Mouse (Mus musculus) cerebellum, adult 8-10 months (tissue): ENCODE measurements around the gene Mal.

ENCODE experiments used
- DNase-seq: peaks from one replicate; pipeline ENCODE4 v3.0.0; 2022

Mal gene

GRCm38 (mm10) chr2:127656086-127656720 lies at the start of gene Mal:
Gene Mal, minus strand, starts transcription at chr2:127656695.
- peak; percentile 18 for DNase-seq

GRCm38 (mm10) chr2:127705267-127705666 lies 48.8 kb upstream of the Mal start:
- no peak for DNase-seq

- no peak for DNase-seq
Measured at GRCm38 (mm10) chr2:127689239-127689638, 32.7 kb upstream of the Mal start.

GRCm38 (mm10) chr2:127683687-127684331 lies 27.3 kb upstream of the Mal start:
- DNase-seq: peak; percentile 36

- peak; percentile 32 for DNase-seq
Measured at GRCm38 (mm10) chr2:127667843-127668506, 11.5 kb upstream of the Mal start.

- no peak for DNase-seq
Measured at GRCm38 (mm10) chr2:127667015-127667414, 10.5 kb upstream of the Mal start.

GRCm38 (mm10) chr2:127662708-127663107 lies 6.2 kb upstream of the Mal start:
- no peak for DNase-seq

- no peak for DNase-seq
Measured at GRCm38 (mm10) chr2:127655419-127655818, 1.1 kb downstream of the Mal start.

- DNase-seq: no peak
Measured at GRCm38 (mm10) chr2:127654786-127655185, 1.7 kb downstream of the Mal start.

- DNase-seq: no peak
Measured at GRCm38 (mm10) chr2:127652805-127653204, 3.7 kb downstream of the Mal start.

- DNase-seq: no peak
Measured at GRCm38 (mm10) chr2:127652335-127652734, 4.2 kb downstream of the Mal start.

- no peak for DNase-seq
Measured at GRCm38 (mm10) chr2:127651601-127652000, 4.9 kb downstream of the Mal start.

- DNase-seq: no peak
Measured at GRCm38 (mm10) chr2:127649921-127650320, 6.6 kb downstream of the Mal start.

GRCm38 (mm10) chr2:127648145-127648544 lies 8.3 kb downstream of the Mal start:
- DNase-seq: no peak

GRCm38 (mm10) chr2:127646875-127647274 lies 9.6 kb downstream of the Mal start:
- DNase-seq: no peak

- no peak for DNase-seq
Measured at GRCm38 (mm10) chr2:127643728-127644704, 12.5 kb downstream of the Mal start.

GRCm38 (mm10) chr2:127638973-127639372 lies 17.5 kb downstream of the Mal start:
- DNase-seq: no peak

- no peak for DNase-seq
Measured at GRCm38 (mm10) chr2:127635581-127635980, 20.9 kb downstream of the Mal start.

GRCm38 (mm10) chr2:127632601-127633000 lies 23.9 kb downstream of the Mal start:
- no peak for DNase-seq

- no peak for DNase-seq
Measured at GRCm38 (mm10) chr2:127627990-127628570, 28.4 kb downstream of the Mal start.

GRCm38 (mm10) chr2:127627354-127627753 lies 29.1 kb downstream of the Mal start:
- DNase-seq: no peak

GRCm38 (mm10) chr2:127625659-127626058 lies 30.8 kb downstream of the Mal start:
- no peak for DNase-seq

GRCm38 (mm10) chr2:127624786-127625185 lies 31.7 kb downstream of the Mal start:
- no peak for DNase-seq
